Mouse (Mus musculus) mesoderm, embryonic 11.5 days (tissue): ENCODE results near the gene Foxl2.

Source experiments
- DNase-seq: peaks from one replicate; pipeline ENCODE4 v3.0.0-alpha.2; 2012; ENCODE audit warnings: low read depth, low spot score

The Foxl2 gene

GRCm38 (mm10) chr9:98955103-98955715 lies at the start of gene Foxl2:
Foxl2 (plus strand) TSS chr9:98955288.
- DNase-seq = no peak

GRCm38 (mm10) chr9:98920629-98921523 lies 34.2 kb upstream of the Foxl2 start:
- DNase-seq = no peak

- no peak for DNase-seq
Measured at GRCm38 (mm10) chr9:98923119-98923518, 32.0 kb upstream of the Foxl2 start.

- no peak for DNase-seq
Measured at GRCm38 (mm10) chr9:98924183-98924582, 30.9 kb upstream of the Foxl2 start.

- no peak for DNase-seq
Measured at GRCm38 (mm10) chr9:98929496-98929895, 25.6 kb upstream of the Foxl2 start.

- no peak for DNase-seq
Measured at GRCm38 (mm10) chr9:98932931-98933330, 22.2 kb upstream of the Foxl2 start.

- no peak for DNase-seq
Measured at GRCm38 (mm10) chr9:98935190-98935909, 19.7 kb upstream of the Foxl2 start.

GRCm38 (mm10) chr9:98939290-98939689 lies 15.8 kb upstream of the Foxl2 start:
- DNase-seq = no peak

GRCm38 (mm10) chr9:98952171-98953050 lies 2.7 kb upstream of the Foxl2 start:
- no peak for DNase-seq

- DNase-seq = no peak
Measured at GRCm38 (mm10) chr9:98953291-98953690, 1.8 kb upstream of the Foxl2 start.

- no peak for DNase-seq
Measured at GRCm38 (mm10) chr9:98953830-98954229, 1.3 kb upstream of the Foxl2 start.

- DNase-seq = no peak
Measured at GRCm38 (mm10) chr9:98954391-98955102, 541 bp upstream of the Foxl2 start.

- no peak for DNase-seq
Measured at GRCm38 (mm10) chr9:98955716-98956224, 682 bp downstream of the Foxl2 start.

GRCm38 (mm10) chr9:98956591-98957381 lies 1.7 kb downstream of the Foxl2 start:
- DNase-seq = no peak

GRCm38 (mm10) chr9:98957751-98958351 lies 2.8 kb downstream of the Foxl2 start:
- DNase-seq = no peak

GRCm38 (mm10) chr9:98958628-98959027 lies 3.5 kb downstream of the Foxl2 start:
- DNase-seq = no peak

GRCm38 (mm10) chr9:98959851-98960250 lies 4.8 kb downstream of the Foxl2 start:
- no peak for DNase-seq

GRCm38 (mm10) chr9:98960348-98960747 lies 5.3 kb downstream of the Foxl2 start:
- no peak for DNase-seq
